Mouse (Mus musculus): ENCODE measurements around the gene Tmprss6. TPM values are rescaled to one million over a fixed set of nuclear protein-coding genes. Genes with fewer than 3 reads are reported as not detected.

Tmprss6 gene
- polyA plus RNA-seq, 1 experiment, result 0.02 TPM

DNA sequence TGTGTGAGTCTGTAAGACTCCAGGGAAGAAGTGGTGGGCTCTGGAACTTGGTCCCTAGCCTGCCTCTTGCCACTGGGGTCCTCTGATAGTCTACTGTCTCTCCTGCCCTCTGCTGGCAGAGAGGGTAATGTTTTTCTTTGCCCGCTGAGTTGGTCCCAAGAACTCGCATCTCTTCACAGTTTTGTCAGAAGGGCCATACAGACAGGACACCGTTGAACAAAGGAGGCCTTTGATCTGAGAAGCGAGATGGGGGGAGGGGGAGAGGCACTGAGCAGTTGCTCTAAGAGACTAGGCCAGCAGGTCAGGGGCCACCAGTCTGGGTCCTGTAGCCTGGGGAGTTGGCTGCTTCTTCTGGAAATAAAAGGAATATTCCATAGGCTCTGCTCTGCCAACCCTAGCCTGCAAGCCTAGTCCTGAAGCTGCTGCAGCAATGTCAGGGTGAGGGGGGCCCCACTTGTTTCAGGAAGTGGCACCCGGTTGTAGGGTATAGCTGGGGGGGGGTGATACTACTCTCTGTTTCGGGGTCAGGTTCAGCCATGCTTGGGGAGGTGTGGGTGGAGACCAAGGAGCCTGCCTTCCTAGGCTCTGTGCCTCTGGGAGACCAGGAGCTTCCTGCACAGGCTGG lies 33.4 kb downstream of the Tmprss6 start:
- Histone ChIP-seq H3K4me1 (ENCODE audit: control insufficient read depth) (peaks cover 10% of the 10 kb centered on the region), H3K27me3 (ENCODE audit: control insufficient read depth) (peaks cover 49% of the 10 kb centered on the region), H3K36me3 (ENCODE audit: control insufficient read depth) (no peaks in the 10 kb centered on the region; the same call in 1 of the 2 replicates), H3K4me3 (replicated peaks) (no peak overlapping the region), H3K9me3 (ENCODE audit: control insufficient read depth, low read length) (no peaks in the 10 kb centered on the region)
- no peak for TF ChIP-seq GATA1 (IDR thresholded peaks at IDR 0.05; ENCODE audit: low read length)
- TF ChIP-seq TAL1 (IDR thresholded peaks at IDR 0.05; ENCODE audit: low read length), result no peak

DNA sequence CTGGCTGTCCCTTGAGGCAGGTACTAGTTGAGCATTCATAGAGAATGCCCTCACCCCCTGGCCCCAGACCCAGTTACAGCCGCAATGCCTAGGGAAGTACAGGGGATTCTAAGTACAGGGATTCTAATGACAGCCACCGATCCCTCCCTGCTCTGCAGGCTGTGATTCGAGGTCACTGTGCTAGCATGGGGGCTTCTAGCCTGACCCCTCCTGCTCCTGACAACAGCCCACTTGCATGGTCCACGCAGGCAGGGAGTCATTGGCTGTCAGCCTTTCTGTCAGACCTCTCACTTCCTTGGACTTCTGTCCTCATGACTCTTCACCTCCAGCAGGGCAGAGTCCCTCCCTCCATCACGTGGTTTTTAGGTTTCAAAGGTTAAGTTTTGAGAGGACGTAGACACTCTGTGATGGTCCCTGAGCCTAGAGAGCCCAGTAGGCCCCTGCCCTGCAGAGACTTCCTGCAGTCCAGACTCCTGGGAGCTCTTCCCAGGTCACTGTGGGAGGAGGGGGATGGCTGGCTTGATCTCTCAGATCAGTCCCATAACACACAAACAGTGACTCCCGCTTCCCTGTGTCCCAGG lies 36.8 kb downstream of the Tmprss6 start:
- no peaks in the 10 kb centered on the region; the same call in 1 of the 2 replicates for H3K36me3 ChIP-seq (ENCODE audit: control insufficient read depth)
- H3K27me3 ChIP-seq (ENCODE audit: control insufficient read depth), result peaks cover 67% of the 10 kb centered on the region
- no peaks in the 10 kb centered on the region; the same call in 1 of the 2 replicates for H3K4me1 ChIP-seq (ENCODE audit: control insufficient read depth)
- H3K4me3 ChIP-seq (replicated peaks), result no peak overlapping the region
- no peak for TF ChIP-seq GATA1 (IDR thresholded peaks at IDR 0.05; ENCODE audit: low read length)
- TF ChIP-seq TAL1 (IDR thresholded peaks at IDR 0.05; ENCODE audit: low read length), result no peak
- H3K9me3 ChIP-seq (ENCODE audit: control insufficient read depth, low read length), result no peaks in the 10 kb centered on the region

- TF ChIP-seq TAL1 (IDR thresholded peaks at IDR 0.05; ENCODE audit: low read length) (no peak), GATA1 (IDR thresholded peaks at IDR 0.05; ENCODE audit: low read length) (no peak)
- Histone ChIP-seq H3K9me3 (ENCODE audit: control insufficient read depth, low read length) (no peaks in the 10 kb centered on the region), H3K27me3 (ENCODE audit: control insufficient read depth) (peaks cover 66% of the 10 kb centered on the region), H3K4me1 (ENCODE audit: control insufficient read depth) (no peaks in the 10 kb centered on the region), H3K36me3 (ENCODE audit: control insufficient read depth) (no peaks in the 10 kb centered on the region; the same call in 1 of the 2 replicates), H3K4me3 (replicated peaks) (no peak overlapping the region)
Measured at GRCm38 (mm10) chr15:78430874-78431273, 37.6 kb downstream of the Tmprss6 start.

GRCm38 (mm10) chr15:78429871-78430622 lies 38.4 kb downstream of the Tmprss6 start:
- no peaks in the 10 kb centered on the region for H3K9me3 ChIP-seq (ENCODE audit: control insufficient read depth, low read length)
- no peaks in the 10 kb centered on the region for H3K4me1 ChIP-seq (ENCODE audit: control insufficient read depth)
- H3K27me3 ChIP-seq (ENCODE audit: control insufficient read depth), result peaks cover 65% of the 10 kb centered on the region
- H3K36me3 ChIP-seq (ENCODE audit: control insufficient read depth), result no peaks in the 10 kb centered on the region; the same call in 1 of the 2 replicates
- H3K4me3 ChIP-seq (replicated peaks), result no peak overlapping the region
- TF ChIP-seq GATA1 (IDR thresholded peaks at IDR 0.05; ENCODE audit: low read length) (no peak), TAL1 (IDR thresholded peaks at IDR 0.05; ENCODE audit: low read length) (no peak)

DNA sequence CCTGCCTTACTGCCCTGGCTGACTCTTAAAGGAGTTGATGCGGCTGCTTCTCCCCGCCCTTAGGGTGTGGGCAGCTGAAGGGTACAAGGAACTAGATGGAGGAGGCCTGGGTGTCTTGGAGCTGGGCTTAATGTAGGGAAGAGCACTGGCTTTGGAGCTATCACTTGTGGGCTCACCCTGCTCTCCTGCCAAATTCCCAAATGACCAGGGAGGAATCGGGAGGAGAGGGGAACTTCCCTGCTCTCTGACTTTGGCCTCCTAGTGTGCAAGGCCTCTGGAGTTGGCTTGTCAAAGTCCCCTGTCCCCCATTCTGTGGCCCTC lies 39.3 kb downstream of the Tmprss6 start:
- H3K36me3 ChIP-seq (ENCODE audit: control insufficient read depth), result no peaks in the 10 kb centered on the region; the same call in 1 of the 2 replicates
- TF ChIP-seq TAL1 (IDR thresholded peaks at IDR 0.05; ENCODE audit: low read length), result no peak
- no peak for TF ChIP-seq GATA1 (IDR thresholded peaks at IDR 0.05; ENCODE audit: low read length)
- H3K9me3 ChIP-seq (ENCODE audit: control insufficient read depth, low read length), result no peaks in the 10 kb centered on the region
- H3K4me3 ChIP-seq (replicated peaks), result peak overlapping the region; percentile 16
- H3K27me3 ChIP-seq (ENCODE audit: control insufficient read depth), result peaks cover 73% of the 10 kb centered on the region
- no peaks in the 10 kb centered on the region for H3K4me1 ChIP-seq (ENCODE audit: control insufficient read depth)

- Histone ChIP-seq H3K4me3 (replicated peaks) (peak within 1 kb of the TSS; percentile 16), H3K27me3 (ENCODE audit: control insufficient read depth) (peaks cover 75% of the 10 kb centered on the region), H3K4me1 (ENCODE audit: control insufficient read depth) (no peaks in the 10 kb centered on the region), H3K9me3 (ENCODE audit: control insufficient read depth, low read length) (no peaks in the 10 kb centered on the region), H3K36me3 (ENCODE audit: control insufficient read depth) (no peaks in the 10 kb centered on the region; the same call in 1 of the 2 replicates)
- TF ChIP-seq GATA1 (IDR thresholded peaks at IDR 0.05; ENCODE audit: low read length), result no peak
- no peak for TF ChIP-seq TAL1 (IDR thresholded peaks at IDR 0.05; ENCODE audit: low read length)
Measured at GRCm38 (mm10) chr15:78428391-78429138, 39.9 kb downstream of the Tmprss6 start, which contains the start of gene Kctd17. Gene Kctd17 (plus strand): TSS chr15:78428564.

DNA sequence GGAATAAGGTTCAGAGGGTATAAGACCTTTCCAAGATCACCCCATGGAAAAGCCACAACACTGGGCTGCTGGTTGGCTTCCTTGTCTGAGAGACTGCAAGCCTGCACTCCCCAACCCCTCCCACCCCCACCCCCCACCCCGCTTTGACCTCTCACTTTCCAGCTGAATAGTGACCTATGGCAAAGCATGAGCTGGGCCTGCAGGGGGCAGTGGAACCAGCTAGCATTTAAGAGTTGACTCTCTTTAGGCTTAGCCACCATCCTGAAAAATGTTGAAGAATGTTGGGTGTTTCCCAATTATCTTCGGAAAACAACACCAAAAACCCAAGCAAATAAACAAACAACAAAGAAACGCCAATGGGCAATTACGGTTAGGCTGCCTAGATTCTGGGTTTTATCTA lies 43.2 kb downstream of the Tmprss6 start:
- Histone ChIP-seq H3K9me3 (ENCODE audit: control insufficient read depth, low read length) (no peaks in the 10 kb centered on the region), H3K27me3 (ENCODE audit: control insufficient read depth) (peaks cover 98% of the 10 kb centered on the region), H3K4me1 (ENCODE audit: control insufficient read depth) (peaks cover 7% of the 10 kb centered on the region), H3K4me3 (replicated peaks) (no peak overlapping the region), H3K36me3 (ENCODE audit: control insufficient read depth) (no peaks in the 10 kb centered on the region)
- no peak for TF ChIP-seq GATA1 (IDR thresholded peaks at IDR 0.05; ENCODE audit: low read length)
- no peak for TF ChIP-seq TAL1 (IDR thresholded peaks at IDR 0.05; ENCODE audit: low read length)

- Histone ChIP-seq H3K4me3 (replicated peaks) (no peak overlapping the region), H3K27me3 (ENCODE audit: control insufficient read depth) (peaks cover 98% of the 10 kb centered on the region), H3K36me3 (ENCODE audit: control insufficient read depth) (no peaks in the 10 kb centered on the region), H3K4me1 (ENCODE audit: control insufficient read depth) (peaks cover 7% of the 10 kb centered on the region), H3K9me3 (ENCODE audit: control insufficient read depth, low read length) (no peaks in the 10 kb centered on the region)
- TF ChIP-seq TAL1 (IDR thresholded peaks at IDR 0.05; ENCODE audit: low read length), result no peak
- TF ChIP-seq GATA1 (IDR thresholded peaks at IDR 0.05; ENCODE audit: low read length), result no peak
Measured at GRCm38 (mm10) chr15:78424507-78424906, 43.9 kb downstream of the Tmprss6 start.
